Mouse (Mus musculus): ENCODE data around the gene Zfp59. TPM values are rescaled to one million over a fixed set of nuclear protein-coding genes. Genes with fewer than 3 reads are reported as not detected.
"Not testable (repeated sequence)": the region's sequence is repeated elsewhere in the genome, so short reads cannot be mapped to it uniquely, and the experiment has no call there.

Zfp59 gene
- polyA plus RNA-seq, 1 experiment from 2014 or later: 10.1 TPM

DNA sequence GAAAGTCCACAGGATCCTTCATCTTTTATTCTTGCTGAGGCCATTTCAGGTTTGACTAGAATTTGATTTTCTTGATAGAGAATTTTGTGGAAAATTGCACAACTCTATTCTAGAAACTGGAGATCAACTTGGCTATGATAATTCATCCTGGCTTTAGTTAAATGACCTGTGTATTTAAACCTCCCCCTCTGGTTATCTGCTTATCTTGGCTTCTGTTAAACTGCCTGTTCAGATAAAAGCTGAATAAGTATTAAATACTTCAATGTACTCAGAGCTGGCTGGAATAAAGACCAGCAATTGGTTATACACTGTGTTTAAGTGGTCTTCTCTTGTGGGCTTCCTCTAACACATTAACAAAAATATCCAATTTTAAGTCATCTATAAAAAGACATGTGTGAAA lies 15.8 kb upstream of the Zfp59 start:
- no peaks in the 10 kb centered on the region for H3K4me1 ChIP-seq
- no peak overlapping the region for H3K4me3 ChIP-seq
- H3K9me3 ChIP-seq (replicated peaks): no peaks in the 10 kb centered on the region
- no peak overlapping the region for H3K4me2 ChIP-seq
- no peak overlapping the region for H3K9ac ChIP-seq
- peaks cover 47% of the 10 kb centered on the region for H3K36me3 ChIP-seq (ENCODE audit: poor library complexity, severe bottlenecking)
- no peak overlapping the region for H3K27ac ChIP-seq
- no peaks in the 10 kb centered on the region for H3K27me3 ChIP-seq
- no peak for ATAC-seq

DNA sequence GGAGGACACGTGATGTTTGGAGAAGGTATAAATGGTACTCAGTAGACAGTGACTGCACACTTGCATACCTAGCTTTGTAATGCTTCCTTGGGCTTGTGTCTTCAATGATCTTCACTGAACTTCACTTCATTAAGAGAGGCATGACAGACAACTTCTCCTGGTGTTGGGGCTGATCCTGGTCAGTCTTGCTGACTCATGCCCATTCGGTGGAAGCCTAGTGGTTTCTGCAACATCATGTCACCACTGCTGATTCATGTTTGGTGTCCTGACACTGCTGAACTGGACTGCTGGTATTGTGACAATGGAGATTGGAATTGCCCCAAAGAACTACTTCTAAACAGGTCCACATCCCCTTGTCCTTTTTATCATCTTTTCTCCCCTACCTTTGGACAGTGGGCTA lies 4.3 kb upstream of the Zfp59 start:
- Histone ChIP-seq H3K9me3 (replicated peaks) (no peaks in the 10 kb centered on the region), H3K36me3 (ENCODE audit: poor library complexity, severe bottlenecking) (no peaks in the 10 kb centered on the region), H3K27ac (no peak overlapping the region), H3K9ac (no peak overlapping the region), H3K4me2 (no peak overlapping the region), H3K27me3 (no peaks in the 10 kb centered on the region; the same call in 1 of the 2 replicates), H3K4me3 (no peak overlapping the region), H3K4me1 (peaks cover 3% of the 10 kb centered on the region)
- ATAC-seq: no peak
- WGBS: 89% methylated on average over 2 of the region's 2 CpGs

DNA sequence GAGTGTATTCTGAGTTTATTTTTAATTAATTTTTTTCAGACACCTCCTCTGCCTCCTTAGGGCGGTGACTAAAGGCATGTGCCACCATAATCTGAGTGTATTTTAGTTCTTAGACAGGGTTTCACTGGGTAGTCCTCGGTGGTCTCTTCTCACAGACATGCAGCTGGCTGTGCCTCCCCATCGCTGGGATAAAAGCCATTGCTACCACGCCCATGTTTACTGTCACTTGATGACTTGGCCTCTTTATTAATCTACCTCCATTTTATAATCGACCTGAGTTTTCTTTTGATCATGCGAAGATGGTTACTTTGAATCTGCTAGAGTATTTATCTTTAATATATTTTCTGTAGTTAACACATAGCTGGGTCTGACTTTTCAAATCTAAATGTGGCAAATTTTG lies 511 bp upstream of the Zfp59 start:
- H3K27me3 ChIP-seq: no peaks in the 10 kb centered on the region
- peak overlapping the region; percentile 64 for H3K9ac ChIP-seq
- H3K4me3 ChIP-seq: peak overlapping the region; percentile 52
- peak overlapping the region; percentile 69 for H3K4me2 ChIP-seq
- 30% methylated on average over 6 of the region's 6 CpGs for WGBS
- peak; percentile 65 for ATAC-seq
- no peaks in the 10 kb centered on the region for H3K9me3 ChIP-seq (replicated peaks)
- H3K4me1 ChIP-seq: peaks cover 14% of the 10 kb centered on the region
- H3K27ac ChIP-seq: peak overlapping the region; percentile 84
- H3K36me3 ChIP-seq (ENCODE audit: poor library complexity, severe bottlenecking): no peaks in the 10 kb centered on the region

DNA sequence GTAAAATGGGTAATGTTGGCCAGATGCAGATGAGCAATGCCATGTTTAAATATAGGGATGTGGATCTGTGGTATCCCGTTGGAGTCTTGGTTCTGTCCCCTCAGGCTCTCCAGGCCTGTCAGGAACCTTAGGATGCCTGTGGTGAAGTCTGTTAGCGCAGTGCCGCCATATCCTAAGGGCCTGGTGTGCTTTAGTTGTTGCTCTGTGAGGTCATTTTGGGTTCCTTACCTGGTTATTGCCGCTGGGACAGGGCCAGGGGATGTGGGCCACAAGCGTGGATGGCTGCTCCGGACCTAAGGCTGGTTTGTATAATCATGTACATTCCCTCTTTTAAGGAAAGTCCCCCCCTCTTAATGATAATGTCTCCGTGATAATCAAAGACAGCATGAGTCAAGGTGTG lies 1.2 kb downstream of the Zfp59 start:
- H3K4me1 ChIP-seq: peaks cover 14% of the 10 kb centered on the region
- no peaks in the 10 kb centered on the region for H3K27me3 ChIP-seq
- H3K36me3 ChIP-seq (ENCODE audit: poor library complexity, severe bottlenecking): peaks cover 4% of the 10 kb centered on the region
- H3K4me3 ChIP-seq: peak overlapping the region; percentile 52
- no peak for ATAC-seq
- H3K27ac ChIP-seq: no peak overlapping the region
- H3K9me3 ChIP-seq (replicated peaks): no peaks in the 10 kb centered on the region
- WGBS: 91% methylated on average over 7 of the region's 7 CpGs
- H3K4me2 ChIP-seq: peak overlapping the region; percentile 69
- peak overlapping the region; percentile 64; the same call in 1 of the 2 replicates for H3K9ac ChIP-seq

DNA sequence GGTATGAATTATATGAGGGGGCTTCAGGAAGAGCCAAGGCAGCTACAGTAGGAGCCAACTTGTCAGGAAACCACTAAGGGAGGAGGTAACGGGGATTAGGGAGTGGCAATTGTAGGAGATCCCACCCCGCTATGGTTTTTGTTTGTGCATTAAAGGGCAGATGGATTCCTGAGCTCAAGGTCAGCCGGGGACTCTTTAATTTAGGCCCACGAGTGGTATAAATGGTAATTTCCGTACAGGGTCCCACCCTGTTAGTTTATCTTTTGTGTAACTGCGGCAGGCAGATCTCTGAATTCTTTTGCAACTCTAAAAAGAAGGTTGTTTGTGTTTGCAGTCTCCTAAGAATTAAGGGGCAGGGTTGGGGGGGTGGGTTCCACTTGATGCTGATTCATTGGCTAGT lies 1.7 kb downstream of the Zfp59 start:
- Histone ChIP-seq H3K4me1 (peaks cover 14% of the 10 kb centered on the region), H3K27ac (no peak overlapping the region), H3K9me3 (replicated peaks) (no peaks in the 10 kb centered on the region), H3K9ac (no peak overlapping the region), H3K27me3 (no peaks in the 10 kb centered on the region), H3K4me2 (no peak overlapping the region), H3K36me3 (ENCODE audit: poor library complexity, severe bottlenecking) (peaks cover 9% of the 10 kb centered on the region), H3K4me3 (no peak overlapping the region)
- WGBS: 88% methylated on average over 6 of the region's 6 CpGs
- ATAC-seq: no peak

DNA sequence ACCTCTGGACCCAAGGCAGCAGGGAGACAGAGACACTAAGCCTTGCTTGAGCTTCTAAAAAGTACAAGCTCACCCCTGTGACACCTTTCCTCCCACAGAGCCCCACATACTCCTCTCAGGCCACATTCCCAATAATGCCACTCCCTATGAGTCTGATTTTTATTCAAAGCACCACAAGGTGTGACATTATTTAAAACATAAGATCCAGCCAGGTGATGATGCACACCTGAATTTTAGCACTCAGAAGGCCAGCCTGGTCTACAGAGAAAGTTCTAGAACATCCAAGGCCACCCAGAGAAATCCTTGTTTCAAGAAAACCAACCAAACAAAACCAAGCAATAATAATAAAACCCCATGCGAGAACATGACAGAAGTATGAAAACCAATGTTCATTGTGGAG lies 18.8 kb downstream of the Zfp59 start, which contains the start of gene Zfp607a:
Gene Zfp607a, plus strand, starts transcription at position 301 of the 400 bp plus-strand sequence.
- H3K9ac ChIP-seq: no peak within 1 kb of the TSS
- H3K27me3 ChIP-seq: no peaks in the 10 kb centered on the region
- H3K4me3 ChIP-seq: no peak within 1 kb of the TSS
- H3K4me2 ChIP-seq: no peak within 1 kb of the TSS
- peaks cover 16% of the 10 kb centered on the region for H3K4me1 ChIP-seq
- ATAC-seq: no peak
- H3K27ac ChIP-seq: no peak within 1 kb of the TSS
- H3K9me3 ChIP-seq (replicated peaks): no peaks in the 10 kb centered on the region
- WGBS: 93% methylated on average over 1 of the region's 1 CpGs
- peaks cover 43% of the 10 kb centered on the region for H3K36me3 ChIP-seq (ENCODE audit: poor library complexity, severe bottlenecking)

DNA sequence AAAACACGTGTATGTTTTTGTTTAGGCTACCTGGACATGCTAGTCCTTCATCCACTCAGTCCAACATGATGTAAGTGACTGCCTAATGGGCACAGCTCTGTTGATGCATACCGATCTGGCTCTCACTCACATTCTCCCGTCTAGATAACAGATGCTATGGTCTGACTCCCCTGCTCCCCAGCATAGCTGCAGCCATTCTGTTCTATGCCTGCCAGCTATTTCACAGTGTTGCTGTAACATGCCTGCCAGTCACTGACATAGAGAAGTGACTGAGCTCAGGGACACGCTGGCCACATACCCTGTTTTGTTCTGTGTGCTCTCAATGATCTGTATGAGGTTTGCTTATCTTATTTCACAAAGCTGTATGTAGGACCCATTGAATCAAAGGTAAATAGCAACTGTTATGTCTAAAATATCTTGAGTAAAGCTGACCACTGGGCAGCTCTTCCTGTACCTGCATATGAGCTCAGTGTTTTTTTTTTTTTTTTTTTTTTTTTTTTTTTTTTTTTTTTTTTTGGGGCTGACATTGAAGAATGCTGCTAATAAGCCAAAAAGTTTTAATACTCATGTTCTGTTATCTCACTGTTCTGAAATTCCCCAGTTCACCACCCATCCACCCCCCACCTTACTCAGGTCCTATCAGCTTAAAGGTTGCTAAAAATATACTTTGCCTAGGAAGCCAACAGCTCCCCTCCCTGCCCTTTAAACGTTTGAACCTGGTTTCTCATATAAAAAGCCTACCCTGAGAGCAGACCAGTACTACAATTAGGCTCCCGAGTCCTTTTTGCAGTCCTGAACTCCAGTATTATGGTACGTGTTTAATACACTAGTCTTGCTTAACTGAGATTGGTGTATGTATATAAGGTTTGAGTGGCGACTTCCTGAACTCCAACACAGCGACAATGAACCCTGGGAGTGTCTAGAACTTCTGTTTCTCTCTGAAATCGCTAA lies 21.2 kb downstream of the Zfp59 start:
- no peak overlapping the region for H3K27ac ChIP-seq

DNA sequence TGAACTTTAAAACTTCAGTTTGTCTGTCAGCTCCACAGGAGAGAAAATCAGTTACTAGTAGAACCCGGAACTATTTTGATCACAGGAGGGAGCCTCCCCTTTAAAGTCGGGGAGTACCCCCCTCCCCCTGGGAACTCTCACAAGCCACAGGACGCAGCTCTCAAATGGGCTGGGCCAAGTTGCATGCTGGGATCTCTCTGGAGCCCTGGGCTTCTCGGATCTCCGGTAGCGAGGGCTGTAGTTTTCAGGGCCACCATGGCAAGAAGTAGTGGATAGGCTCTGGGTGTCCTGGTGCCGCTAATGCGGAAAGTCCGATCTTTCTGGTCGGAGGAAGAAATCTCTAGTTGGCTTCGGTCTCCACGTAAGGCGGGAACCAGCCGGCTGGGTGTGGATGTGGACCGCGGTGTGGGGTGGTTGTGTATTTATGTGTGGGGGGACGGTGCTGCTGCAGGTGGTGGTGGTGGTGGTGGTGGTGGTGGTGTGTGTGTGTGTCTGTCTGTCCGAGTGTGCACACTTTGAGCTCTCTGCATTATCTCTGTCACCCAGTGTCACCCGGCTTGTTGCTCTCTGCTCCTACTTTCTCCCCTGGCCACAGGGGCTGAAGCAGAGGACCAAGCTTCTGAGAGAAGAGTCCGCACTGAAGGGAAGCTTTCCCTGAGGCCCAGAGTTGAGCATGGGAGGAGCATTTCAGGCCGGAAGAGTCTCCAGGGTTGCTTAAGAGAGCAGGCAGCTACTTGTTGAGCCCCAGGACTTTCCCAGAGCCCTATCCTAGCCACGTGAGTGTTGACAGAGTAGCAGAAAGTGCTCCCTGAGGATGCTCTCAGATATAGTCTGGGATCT lies 22.2 kb downstream of the Zfp59 start:
- peak; percentile 87 for ATAC-seq
- Histone ChIP-seq H3K4me2 (peak overlapping the region; percentile 80), H3K36me3 (ENCODE audit: poor library complexity, severe bottlenecking) (peaks cover 27% of the 10 kb centered on the region), H3K27me3 (no peaks in the 10 kb centered on the region), H3K4me3 (peak overlapping the region; percentile 57), H3K27ac (no peak overlapping the region), H3K9me3 (replicated peaks) (no peaks in the 10 kb centered on the region), H3K9ac (peak overlapping the region; percentile 72), H3K4me1 (peaks cover 16% of the 10 kb centered on the region)
- WGBS: under 1% methylated on average over 21 of the region's 22 CpGs

More for the DNA sequence above, 21.2 kb downstream of the Zfp59 start:
- Histone ChIP-seq H3K9me3 (replicated peaks) (no peaks in the 10 kb centered on the region), H3K27me3 (no peaks in the 10 kb centered on the region), H3K36me3 (ENCODE audit: poor library complexity, severe bottlenecking) (peaks cover 33% of the 10 kb centered on the region), H3K9ac (peak overlapping the region; percentile 72), H3K4me2 (peak overlapping the region; percentile 80), H3K4me1 (peaks cover 16% of the 10 kb centered on the region), H3K4me3 (peak overlapping the region; percentile 57)
- whole genome bisulfite sequencing: 30% methylated on average over 10 of the region's 10 CpGs
- ATAC-seq: no peak

DNA sequence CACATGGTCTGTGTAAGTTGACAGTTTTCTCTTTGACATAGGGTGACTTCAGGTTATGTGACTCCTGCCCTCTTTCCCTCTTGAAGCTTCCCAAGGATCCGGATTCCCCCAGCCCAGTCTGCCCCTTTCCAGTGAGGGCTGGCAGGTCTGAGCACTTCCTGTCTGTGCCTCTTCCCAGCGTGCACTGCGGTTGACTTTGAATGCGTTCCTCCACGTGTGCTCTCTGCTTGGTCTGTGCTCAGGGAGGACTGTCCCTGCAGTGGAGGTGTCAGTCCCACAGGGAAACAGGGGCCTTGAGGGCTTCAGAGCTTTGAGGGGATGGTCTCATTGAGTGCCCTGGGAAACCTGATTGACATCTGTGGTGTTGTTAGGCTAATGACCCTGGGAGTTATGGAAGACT lies 24.2 kb downstream of the Zfp59 start:
- not testable (repeated sequence) for H3K4me3 ChIP-seq; H3K9me3 ChIP-seq (replicated peaks); ATAC-seq; H3K4me2 ChIP-seq; H3K27me3 ChIP-seq; H3K27ac ChIP-seq; H3K9ac ChIP-seq
- Histone ChIP-seq H3K4me1 (peaks cover 16% of the 10 kb centered on the region), H3K36me3 (ENCODE audit: poor library complexity, severe bottlenecking) (peaks cover 24% of the 10 kb centered on the region)
- WGBS: 86% methylated on average over 5 of the region's 5 CpGs

DNA sequence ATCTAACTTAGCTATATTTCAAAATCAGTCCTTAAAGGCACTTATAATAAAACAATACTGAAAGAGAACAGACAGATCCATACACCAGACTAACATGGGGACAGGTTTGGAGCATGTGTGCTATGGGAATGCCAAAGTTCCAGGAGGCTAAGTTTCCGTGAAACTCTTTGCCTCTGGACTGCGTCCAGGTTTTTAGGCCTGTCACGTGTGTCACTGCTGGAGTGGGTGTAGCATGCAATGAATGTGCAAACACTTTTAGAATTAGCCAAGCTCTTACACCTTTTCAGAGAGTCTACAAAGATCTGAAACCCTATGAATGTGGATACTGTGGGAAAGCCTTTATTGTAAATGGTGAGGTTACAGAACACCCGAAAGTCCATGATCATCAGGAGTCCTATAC lies 43.3 kb downstream of the Zfp59 start:
- H3K27ac ChIP-seq: no peak overlapping the region
- WGBS: 97% methylated on average over 4 of the region's 4 CpGs
- H3K4me2 ChIP-seq: no peak overlapping the region
- no peaks in the 10 kb centered on the region for H3K9me3 ChIP-seq (replicated peaks)
- no peak overlapping the region for H3K4me3 ChIP-seq
- no peaks in the 10 kb centered on the region for H3K27me3 ChIP-seq
- ATAC-seq: no peak
- H3K36me3 ChIP-seq (ENCODE audit: poor library complexity, severe bottlenecking): peaks cover 58% of the 10 kb centered on the region
- no peak overlapping the region for H3K9ac ChIP-seq
- H3K4me1 ChIP-seq: no peaks in the 10 kb centered on the region

DNA sequence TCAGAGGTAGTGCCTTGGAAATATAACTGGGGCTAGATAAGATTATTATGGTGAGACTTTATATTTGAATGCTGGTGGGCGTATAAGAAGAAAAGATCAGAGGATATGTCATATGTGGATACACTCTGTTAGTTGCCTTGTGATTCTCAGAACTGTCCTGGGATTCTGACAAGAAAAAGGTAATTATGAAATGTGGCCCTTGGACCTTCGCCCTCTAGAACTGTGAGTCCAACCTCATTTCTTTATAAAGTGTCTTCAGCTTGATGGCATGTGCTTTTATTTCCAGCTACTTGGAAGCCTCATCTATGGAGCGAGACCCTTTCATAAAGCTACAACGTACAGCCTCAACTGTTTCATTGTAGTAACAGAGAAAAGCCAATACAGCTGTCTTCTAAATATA lies 62.2 kb downstream of the Zfp59 start:
- WGBS: 92% methylated on average over 4 of the region's 4 CpGs
- Histone ChIP-seq H3K9ac (no peak overlapping the region), H3K36me3 (ENCODE audit: poor library complexity, severe bottlenecking) (no peaks in the 10 kb centered on the region), H3K9me3 (replicated peaks) (peaks cover 3% of the 10 kb centered on the region), H3K4me3 (no peak overlapping the region), H3K4me2 (no peak overlapping the region), H3K27ac (no peak overlapping the region), H3K4me1 (no peaks in the 10 kb centered on the region), H3K27me3 (no peaks in the 10 kb centered on the region)
- ATAC-seq: no peak
